Mouse (Mus musculus) regulatory T cell (primary cell): ENCODE results near the gene Rnf2.

Experiments
- in situ Hi-C: fragments of 300-600 bp; cut with MboI, MseI; formaldehyde crosslinking; loops from one replicate; pipeline ENCODE4 v1.15.1; 2025; ENCODE audit warnings: high pct_unique_total_duplicates

Gene Rnf2

DNA sequence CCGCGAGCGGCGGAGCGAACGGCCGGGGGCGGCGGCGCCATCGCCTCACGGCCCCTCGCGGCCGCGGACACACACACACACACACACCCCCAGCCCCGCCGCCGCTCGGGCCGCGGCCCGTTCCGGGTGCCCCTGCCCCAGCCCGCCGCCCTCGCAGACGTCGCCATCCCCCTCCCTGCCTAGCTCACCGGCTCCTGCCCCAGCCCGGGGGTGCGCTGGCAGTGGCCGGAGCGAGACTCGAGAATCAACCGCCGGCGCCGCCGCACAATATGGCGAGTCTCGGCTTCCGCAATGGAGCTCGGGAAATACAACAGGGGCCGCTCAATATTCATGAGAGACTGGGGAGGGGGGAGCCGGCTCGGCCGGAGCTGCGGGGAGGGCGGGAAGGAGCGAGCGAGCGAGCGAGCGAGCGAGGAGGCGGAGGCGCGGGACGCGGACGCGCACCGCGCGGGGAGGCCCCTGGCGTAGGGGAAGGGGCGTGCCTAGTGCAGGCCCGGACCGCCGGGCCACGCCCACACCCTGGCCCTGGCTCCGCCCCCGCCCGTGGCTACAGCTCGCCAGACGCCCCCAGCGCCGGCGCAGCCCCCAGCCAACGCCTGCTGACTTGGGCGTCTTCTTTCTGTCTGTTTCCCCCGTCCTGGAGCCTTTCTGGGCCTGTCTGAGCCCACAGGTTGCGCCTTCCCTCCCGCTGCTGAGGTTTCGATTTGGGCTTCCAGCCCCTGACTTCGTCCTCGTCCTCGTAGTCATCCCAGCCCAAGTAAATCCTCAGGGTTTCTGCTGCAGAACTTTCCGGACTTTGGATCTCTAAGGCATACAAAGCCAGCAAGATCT lies at the start of gene Rnf2:
TSS of gene Rnf2 (minus strand) at position 425 of the 831 bp plus-strand sequence.
- in situ Hi-C loops: no loop called here

GRCm38 (mm10) chr1:151549794-151550193 lies 49.0 kb upstream of the Rnf2 start:
- in situ Hi-C loops: no loop called here

DNA sequence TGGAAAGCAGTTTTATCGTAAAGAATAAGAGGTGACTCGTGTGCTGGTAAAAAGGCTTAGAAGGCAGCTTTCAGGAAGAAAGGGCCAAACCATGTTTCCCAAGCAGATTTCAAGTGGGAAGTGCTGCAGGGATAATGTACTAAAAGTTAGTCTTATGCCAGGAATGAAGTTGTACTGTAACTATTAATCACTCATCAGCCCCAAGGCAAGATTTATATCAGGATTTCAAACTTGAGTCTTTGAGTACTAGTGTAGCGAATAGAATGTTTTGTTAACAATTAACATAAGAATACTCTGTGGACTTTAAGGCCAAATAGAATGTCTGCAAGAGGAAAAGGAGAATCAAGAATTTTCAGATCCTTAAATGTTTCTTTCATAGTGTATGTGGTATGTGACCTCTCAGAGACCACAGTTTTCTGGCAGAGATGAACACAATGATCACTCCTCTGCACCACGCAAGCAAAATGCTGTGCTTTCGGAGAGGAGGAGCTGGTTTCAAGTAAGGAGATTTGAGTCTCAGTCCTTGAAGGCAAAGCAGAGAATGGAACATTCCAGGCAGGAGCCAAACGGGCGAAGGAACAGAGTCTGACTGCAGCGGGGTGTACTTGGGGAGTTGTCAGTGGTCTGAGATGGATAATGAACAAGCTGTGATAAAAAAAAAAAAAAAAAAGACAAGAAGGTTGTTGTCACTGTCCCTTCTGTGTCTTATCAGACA lies 48.3 kb upstream of the Rnf2 start:
- in situ Hi-C loops: no loop called here

DNA sequence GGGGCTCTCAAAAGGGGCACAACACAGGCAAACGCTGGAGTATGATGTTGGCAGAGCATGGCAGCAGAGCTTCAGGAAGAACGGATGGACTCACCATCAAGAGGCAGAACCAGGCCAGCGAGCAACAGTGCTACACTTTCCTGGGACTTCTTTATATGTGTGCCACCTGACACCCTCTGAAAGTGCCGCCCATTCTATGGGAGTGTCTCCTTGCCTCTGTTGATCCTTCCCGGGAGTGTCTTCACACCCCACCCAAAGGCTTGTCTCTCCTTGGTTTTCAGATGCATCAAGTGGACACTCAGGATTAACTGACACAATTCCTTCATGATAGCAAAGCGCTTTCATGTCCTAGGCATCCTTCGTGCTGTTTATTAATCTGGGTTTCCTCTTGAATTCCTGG lies 44.8 kb upstream of the Rnf2 start:
- in situ Hi-C loops: no loop called here

- in situ Hi-C loops: no loop called here
These were observed 43.8 kb upstream of the Rnf2 start for GRCm38 (mm10) chr1:151544581-151544980.

DNA sequence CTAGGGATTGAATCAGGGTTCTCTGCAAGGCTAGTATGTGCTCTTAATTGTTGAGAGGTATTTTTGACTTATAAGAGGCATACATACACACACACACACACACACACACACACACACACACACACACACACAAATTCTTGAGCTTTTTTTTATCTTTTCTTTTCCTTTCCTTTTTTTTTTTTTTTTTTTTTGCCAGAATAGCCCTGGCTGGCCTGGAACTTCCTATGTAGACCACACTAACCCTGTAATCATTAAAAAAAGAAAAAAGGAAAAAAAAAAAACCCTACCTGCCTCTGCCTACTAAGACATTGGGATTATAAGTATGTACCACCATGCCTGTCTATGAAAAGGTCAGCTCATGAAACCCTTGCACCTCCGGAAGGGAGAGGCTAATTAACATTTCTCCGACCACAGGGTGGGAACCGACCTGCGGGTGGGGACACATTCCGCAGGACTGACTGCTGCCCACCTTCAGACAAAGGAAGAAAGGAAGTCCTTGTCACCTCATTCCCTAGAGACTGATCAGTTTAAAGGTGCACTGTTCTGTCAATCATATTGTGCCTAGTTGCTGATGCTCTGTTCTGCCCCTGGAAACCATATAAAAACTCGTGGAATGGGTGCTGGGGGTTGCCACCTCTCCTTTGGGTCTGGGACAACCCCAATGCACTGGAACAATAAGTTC lies 43.2 kb upstream of the Rnf2 start:
- in situ Hi-C loops: no loop called here

DNA sequence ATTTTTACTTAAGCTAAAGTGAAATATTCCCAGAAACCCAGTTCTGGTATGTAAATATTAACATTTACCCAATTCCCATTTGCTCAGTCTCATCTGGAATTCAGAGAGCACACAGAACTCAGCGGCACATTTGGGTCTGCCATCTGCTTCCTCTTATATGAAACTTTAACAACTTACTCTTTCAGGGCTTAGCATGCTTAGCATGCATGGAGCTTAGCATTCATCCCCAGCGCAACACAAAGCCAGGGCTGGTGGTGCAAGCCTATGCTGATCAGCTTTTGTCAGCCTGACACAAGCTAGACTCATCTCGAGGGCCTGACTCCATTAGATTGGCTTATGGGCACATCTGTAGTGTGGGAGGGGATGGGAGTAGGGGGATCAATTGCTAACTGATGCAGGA lies 25.9 kb upstream of the Rnf2 start:
- in situ Hi-C loops: no loop called here

GRCm38 (mm10) chr1:151517571-151518250 lies 17.0 kb upstream of the Rnf2 start:
- in situ Hi-C loops: no loop called here

- in situ Hi-C loops: no loop called here
These were observed 16.1 kb upstream of the Rnf2 start for GRCm38 (mm10) chr1:151516871-151517270.

- in situ Hi-C loops: no loop called here
These were observed 15.0 kb upstream of the Rnf2 start for GRCm38 (mm10) chr1:151515733-151516132.

- in situ Hi-C loops: no loop called here
These were observed 13.4 kb upstream of the Rnf2 start for GRCm38 (mm10) chr1:151514119-151514518.

GRCm38 (mm10) chr1:151510811-151511210 lies 10.1 kb upstream of the Rnf2 start:
- in situ Hi-C loops: no loop called here

GRCm38 (mm10) chr1:151499815-151500501 lies 797 bp downstream of the Rnf2 start:
- in situ Hi-C loops: no loop called here

- in situ Hi-C loops: no loop called here
These were observed 2.4 kb downstream of the Rnf2 start for GRCm38 (mm10) chr1:151498381-151498780.

- in situ Hi-C loops: no loop called here
These were observed 2.8 kb downstream of the Rnf2 start for GRCm38 (mm10) chr1:151497942-151498341.

DNA sequence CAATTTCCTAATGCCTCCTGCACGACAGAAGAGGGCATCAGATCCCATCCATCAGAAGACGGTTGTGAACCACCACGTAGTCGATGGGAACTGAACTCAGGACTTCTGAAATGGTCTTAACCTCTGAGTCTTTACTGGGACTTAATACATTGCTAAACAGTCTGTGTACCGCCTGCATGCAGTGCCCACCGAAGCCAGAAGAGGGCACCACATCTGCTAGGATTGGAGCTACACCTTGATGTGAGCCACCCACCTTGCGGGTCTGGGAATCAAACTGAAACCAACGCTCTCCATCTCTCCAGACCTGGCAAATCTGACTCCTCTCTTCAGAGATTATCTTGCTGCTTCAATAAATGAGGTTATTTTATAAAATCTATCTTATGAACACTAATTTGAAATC lies 3.7 kb downstream of the Rnf2 start:
- in situ Hi-C loops: no loop called here

- in situ Hi-C loops: no loop called here
These were observed 5.0 kb downstream of the Rnf2 start for GRCm38 (mm10) chr1:151495635-151496285.

DNA sequence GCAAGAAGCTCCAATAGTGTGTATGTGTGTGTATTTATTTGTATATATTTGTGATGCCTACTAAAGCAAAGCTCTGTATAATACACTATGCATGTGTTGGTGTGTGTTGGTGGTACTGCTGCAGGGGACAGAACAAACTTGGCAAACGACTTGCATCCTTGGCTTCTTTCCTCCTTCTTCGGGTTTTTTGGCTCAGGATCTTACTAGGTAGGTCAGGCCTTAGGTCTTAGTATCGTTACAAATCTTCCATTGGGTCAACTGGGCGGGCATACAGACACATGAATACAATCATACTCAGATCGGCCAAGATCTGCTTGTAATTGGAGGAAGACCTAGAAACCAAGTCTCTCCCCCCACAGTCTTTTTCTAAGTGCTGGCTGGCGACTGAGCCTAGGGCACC lies 6.0 kb downstream of the Rnf2 start:
- in situ Hi-C loops: loop anchor here (5.0 kb wide), 2 partner anchors 78 to 213 kb away; partner anchors contain the start of gene Fam129a

GRCm38 (mm10) chr1:151493826-151494225 lies 6.9 kb downstream of the Rnf2 start:
- in situ Hi-C loops: loop anchor here (5.0 kb wide), 2 partner anchors 78 to 213 kb away; partner anchors contain the start of gene Fam129a

GRCm38 (mm10) chr1:151492419-151492818 lies 8.3 kb downstream of the Rnf2 start:
- in situ Hi-C loops: loop anchor here (5.0 kb wide), 2 partner anchors 80 to 215 kb away; partner anchors contain the start of gene Fam129a
